Mouse (Mus musculus): ENCODE results near the gene Mitf. TPM values are rescaled to one million over a fixed set of nuclear protein-coding genes. Genes with fewer than 3 reads are reported as not detected.

Gene Mitf
- 1 to 10 TPM; 5.4 to 8.0 TPM for total RNA-seq (2021)
- long read RNA-seq, experiment 1 = 0 reads
- long read RNA-seq, experiment 2, partial matches to known transcripts = 0 of 3 reads
- long read RNA-seq, experiment 2, other reads (novel, unspliced or antisense) = 3 of 3 reads

DNA sequence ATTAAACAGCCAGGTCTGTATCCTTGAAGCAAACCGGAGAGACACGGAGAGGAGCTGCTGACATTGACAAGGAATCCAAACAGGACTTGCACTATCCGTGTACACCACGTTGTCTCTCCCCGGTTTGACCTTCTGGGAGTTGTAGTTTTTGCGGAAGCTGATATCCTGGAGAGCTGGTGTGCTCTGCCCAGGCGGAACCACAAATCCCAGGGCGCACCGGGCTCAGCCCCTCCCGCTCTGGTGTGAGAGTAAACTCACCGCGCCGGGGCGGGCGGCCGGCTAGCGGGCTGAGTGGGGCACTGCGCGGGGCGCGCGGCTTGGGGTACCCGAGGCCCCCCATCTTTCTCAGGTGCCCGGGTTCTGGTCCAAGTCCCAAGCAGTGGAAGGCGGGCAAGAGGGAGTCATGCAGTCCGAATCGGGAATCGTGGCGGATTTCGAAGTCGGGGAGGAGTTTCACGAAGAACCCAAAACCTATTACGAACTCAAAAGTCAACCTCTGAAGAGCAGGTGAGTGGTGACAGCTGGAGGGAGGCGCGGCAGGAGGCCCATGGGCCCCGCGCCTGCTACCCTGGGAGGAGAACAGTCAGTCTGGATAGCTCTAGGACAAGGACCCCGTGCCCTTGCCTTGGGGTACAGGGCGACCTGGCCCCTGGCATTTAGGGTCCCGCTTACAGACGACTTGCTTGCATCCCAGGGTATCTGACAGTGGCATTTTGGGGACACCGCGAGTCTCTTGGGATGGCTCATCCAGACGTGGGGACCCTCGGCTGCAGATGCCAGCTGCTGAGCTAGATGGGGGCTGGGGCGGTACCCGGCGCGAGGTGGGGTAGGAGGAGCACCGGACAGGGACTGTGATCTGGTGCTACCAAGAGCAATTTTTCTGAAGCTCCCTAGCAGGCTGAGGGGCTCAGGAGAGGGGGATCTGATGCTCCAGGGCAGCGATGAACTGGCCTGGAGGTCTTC, at the start of gene Mitf:
Gene Mitf, plus strand, starts transcription at position 272 of the 963 bp plus-strand sequence.
- DNase-seq (ENCODE audit: low spot score in 2 of 2) = peak; percentile 85 to 94

GRCm38 (mm10) chr6:97757361-97757760, 49.5 kb upstream of the Mitf start:
- no peak for DNase-seq (ENCODE audit: low spot score in 2 of 2)

GRCm38 (mm10) chr6:97758884-97759283, 48.0 kb upstream of the Mitf start:
- DNase-seq (ENCODE audit: low spot score in 2 of 2) = no peak

GRCm38 (mm10) chr6:97759301-97759700, 47.6 kb upstream of the Mitf start:
- peak in 1 of 2 experiments; percentile 41 for DNase-seq (ENCODE audit: low spot score in 2 of 2)

DNA sequence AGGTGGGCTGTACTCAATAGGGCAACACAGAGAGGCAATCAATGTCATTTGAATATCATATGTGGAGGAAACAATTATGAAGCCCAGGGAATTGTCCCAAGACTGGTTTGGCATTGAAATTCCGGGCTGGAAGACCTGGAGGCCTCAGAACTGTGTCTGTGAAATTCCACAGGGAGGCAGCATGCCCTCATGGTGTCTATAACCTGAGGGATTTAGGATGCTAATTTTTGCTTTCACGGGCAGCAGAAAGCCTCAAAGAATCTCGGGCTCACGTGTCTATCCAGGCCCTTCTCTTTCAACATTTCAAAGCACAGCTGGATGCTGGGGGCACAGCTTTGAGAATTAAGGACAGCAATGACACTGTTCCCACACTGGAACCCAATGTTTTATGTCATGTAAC, 45.5 kb upstream of the Mitf start:
- peak in 1 of 2 experiments; percentile 49 for DNase-seq (ENCODE audit: low spot score in 2 of 2)

- no peak for DNase-seq (ENCODE audit: low spot score in 2 of 2)
These were observed 42.9 kb upstream of the Mitf start for GRCm38 (mm10) chr6:97763970-97764369.

DNA sequence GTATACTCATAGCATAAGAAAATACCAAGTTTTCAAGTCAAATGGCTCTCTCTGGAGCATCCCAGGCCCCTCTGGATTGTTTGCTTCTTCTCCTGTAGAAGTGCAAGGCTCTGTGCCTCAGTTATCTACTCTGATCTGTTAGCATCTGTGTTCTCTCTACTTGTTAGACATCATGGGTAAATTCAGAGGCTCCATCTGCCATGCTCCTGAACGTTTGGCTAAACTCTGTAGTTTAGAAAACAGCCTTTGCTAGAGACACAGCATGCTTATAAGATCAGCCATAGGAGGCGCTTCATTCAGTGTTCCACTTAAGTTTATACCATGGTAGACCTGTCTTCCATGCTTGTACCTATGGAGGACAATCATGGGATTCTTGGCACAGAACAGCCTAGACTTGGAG, 39.0 kb upstream of the Mitf start:
- peak in 1 of 2 experiments; percentile 54 for DNase-seq (ENCODE audit: low spot score in 2 of 2)

DNA sequence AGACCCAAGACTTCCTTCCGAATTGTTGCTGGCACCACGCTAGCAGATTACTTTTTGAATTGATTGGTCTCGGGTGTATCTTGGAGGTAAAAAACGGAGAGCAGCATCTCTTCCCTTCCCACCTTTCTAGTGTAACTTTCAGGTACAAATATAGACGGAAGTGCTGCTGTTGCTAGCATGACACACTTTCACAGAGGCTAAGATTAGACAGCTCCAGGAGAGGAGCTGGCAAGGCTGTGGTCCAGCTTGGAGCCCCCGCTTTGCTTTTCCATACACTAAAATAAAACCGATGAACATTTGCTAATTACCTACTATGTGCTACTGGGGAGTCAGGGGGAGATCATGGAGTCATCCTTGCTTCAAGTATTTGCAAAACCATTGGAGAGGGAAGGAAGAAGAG, 37.3 kb upstream of the Mitf start:
- no peak for DNase-seq (ENCODE audit: low spot score in 2 of 2)

DNA sequence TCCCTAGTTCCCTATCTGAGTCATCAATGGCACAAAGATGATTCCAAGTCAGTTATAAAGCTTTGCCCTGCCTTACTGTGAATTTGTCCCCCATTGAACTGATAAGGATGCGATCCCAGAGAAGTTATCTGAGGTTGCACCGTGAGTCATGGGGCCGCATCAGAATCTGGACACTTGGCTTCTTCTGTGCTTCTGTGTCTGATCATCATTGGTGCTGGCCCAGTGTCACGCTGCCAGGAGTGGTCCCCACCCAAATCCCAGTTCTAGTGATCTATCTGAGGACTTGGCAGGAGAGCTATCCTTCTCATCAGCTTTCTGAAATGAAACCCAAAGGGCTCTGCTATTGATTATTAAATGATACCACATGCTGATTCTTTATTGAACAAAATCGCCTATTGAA, 25.5 kb upstream of the Mitf start:
- DNase-seq (ENCODE audit: low spot score in 2 of 2) = no peak

DNA sequence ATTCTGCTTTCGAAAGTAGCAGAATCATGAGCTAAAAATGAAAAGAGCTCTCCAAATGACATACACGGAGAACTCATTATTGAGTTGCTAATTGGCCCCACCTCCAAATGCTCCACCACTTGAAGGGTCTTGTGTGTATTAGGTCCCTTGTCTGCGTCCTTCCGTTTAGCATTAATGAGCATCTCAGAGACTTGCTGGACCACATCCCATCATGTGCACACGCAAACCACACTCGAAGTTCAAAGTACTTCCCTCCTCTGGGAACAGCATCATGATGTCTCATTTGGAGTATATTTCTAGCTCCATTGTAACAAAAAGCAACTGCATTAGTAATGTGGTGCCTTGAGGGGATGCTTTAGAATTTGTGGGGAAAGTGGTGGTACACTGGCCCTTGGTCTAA, 24.6 kb upstream of the Mitf start:
- DNase-seq (ENCODE audit: low spot score in 2 of 2) = no peak

- DNase-seq (ENCODE audit: low spot score in 2 of 2) = no peak
These were observed 20.0 kb upstream of the Mitf start for GRCm38 (mm10) chr6:97786871-97787270.

- DNase-seq (ENCODE audit: low spot score in 2 of 2) = no peak
These were observed 18.4 kb upstream of the Mitf start for GRCm38 (mm10) chr6:97788361-97788974.

DNA sequence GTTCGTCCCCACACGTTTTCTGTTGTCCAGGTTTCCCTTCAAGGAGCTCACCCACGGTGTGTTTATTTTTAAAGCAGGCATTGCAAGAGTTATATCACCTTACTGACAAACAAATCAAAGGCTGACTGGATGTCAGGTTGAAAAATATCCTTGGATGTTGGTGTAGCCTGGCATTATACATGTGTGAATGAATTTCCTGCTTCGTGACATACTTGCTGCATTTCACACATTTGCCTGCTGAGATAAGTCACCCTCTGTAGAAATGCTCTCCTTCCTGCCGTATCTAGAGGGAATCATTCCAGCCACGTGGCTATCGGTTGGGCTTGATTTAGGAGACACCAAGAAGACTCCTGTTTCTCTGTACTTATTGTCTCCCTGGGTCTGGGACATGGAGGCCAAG, 17.2 kb upstream of the Mitf start:
- DNase-seq (ENCODE audit: low spot score in 2 of 2) = no peak

GRCm38 (mm10) chr6:97792104-97792503, 14.7 kb upstream of the Mitf start:
- no peak for DNase-seq (ENCODE audit: low spot score in 2 of 2)

GRCm38 (mm10) chr6:97795175-97795574, 11.7 kb upstream of the Mitf start:
- no peak for DNase-seq (ENCODE audit: low spot score in 2 of 2)

GRCm38 (mm10) chr6:97800615-97801014, 6.2 kb upstream of the Mitf start:
- no peak for DNase-seq (ENCODE audit: low spot score in 2 of 2)

DNA sequence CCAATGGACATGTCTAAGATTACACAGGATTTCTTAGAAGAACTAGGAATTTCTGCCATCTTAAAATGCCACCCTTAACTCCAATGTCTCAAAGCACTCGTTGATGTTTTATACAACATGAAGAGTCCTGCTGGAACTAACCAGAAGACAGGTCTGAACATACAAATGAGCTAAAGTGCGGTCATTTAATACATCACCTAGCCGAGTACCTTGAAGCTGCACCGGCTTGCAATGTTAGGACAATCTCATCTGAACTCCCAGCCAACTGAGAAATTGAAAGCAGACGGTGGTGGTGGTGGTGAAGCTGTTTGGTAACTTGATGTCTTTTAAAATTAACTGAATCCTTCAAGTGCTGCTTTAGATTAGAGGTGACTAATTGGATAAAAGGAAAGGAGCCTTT, 801 bp upstream of the Mitf start:
- no peak for DNase-seq (ENCODE audit: low spot score in 2 of 2)

GRCm38 (mm10) chr6:97814191-97814590, 7.3 kb downstream of the Mitf start:
- DNase-seq (ENCODE audit: low spot score in 2 of 2) = no peak

- DNase-seq (ENCODE audit: low spot score in 2 of 2) = no peak
These were observed 8.9 kb downstream of the Mitf start for GRCm38 (mm10) chr6:97815723-97816122.

GRCm38 (mm10) chr6:97816806-97817205, 10.0 kb downstream of the Mitf start:
- DNase-seq (ENCODE audit: low spot score in 2 of 2) = no peak

DNA sequence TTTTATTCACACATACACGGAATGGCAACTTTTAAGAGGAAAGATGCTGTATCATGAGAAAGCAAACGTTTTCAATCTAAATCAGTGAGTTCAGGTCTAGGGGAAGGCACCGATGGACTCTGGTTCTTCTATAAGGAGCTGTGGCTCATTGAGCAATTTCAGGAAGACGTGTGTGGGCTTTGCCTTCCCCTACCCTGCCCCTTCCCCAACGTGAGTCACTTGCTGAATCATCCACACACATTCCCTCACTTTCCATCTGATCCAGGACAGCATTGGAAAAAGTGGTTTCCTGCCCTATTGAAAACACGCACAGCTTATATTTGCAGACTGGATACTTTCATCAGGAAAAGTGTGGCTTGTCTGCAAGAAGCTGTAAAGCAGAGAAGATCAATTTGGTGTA, 11.3 kb downstream of the Mitf start:
- no peak for DNase-seq (ENCODE audit: low spot score in 2 of 2)

DNA sequence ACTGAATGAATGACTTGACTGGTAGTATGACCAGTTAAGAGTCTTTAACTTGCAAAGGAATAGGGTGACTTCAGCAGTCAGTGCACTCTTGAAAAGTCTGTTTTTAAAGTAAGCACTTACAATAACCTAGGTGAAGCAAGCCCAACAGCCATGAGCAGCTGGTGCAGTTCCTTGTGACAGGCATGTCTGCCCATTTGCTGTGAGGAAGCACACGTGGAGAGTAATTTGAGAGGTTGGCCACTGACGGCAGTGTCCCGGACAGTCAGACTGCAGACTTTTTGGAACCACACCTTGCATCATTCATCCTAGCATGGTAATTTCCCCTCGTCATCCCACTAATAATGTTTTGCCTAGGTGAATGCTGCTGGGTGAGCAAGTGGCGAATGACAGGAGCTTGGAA, 12.1 kb downstream of the Mitf start:
- no peak for DNase-seq (ENCODE audit: low spot score in 2 of 2)
